Mouse (Mus musculus): ENCODE data around the gene Lrmda. TPM values are rescaled to one million over a fixed set of nuclear protein-coding genes. Genes with fewer than 3 reads are reported as not detected.

The Lrmda gene
- total RNA-seq, 2 experiments from 2014 or later = 1.7 to 3.8 TPM

GRCm38 (mm10) chr14:22413220-22413619 is 393.7 kb downstream of the Lrmda start:
- no peak for DNase-seq

- DNase-seq = no peak
Observed at GRCm38 (mm10) chr14:22417706-22418105, 398.2 kb downstream of the Lrmda start.

- DNase-seq = no peak
Observed at GRCm38 (mm10) chr14:22421668-22422067, 402.2 kb downstream of the Lrmda start.

DNA sequence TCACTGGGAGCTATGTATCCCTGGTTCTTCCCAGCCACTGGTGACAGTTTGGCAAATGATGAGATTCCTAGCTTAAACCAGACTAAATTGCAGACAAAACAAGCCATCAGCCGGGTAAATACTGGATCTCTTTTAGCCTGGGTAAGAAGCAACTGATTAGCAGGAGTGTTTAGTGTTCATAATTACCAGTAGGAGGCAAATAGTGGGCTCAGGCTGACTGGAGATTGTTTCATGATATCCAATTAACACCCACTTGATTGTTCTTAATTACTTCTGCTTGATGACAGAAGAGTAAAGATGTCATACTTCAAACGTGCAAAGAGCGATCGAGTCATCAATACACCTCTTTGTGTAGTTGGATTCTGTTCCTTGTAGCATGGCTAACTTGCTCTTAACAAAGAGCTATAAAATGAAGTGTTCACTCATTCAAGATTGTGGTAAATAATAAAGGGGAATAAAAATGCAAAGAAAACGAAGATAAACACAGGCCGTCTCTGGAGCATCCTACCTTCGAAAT is 405.6 kb downstream of the Lrmda start:
- no peak for DNase-seq

DNA sequence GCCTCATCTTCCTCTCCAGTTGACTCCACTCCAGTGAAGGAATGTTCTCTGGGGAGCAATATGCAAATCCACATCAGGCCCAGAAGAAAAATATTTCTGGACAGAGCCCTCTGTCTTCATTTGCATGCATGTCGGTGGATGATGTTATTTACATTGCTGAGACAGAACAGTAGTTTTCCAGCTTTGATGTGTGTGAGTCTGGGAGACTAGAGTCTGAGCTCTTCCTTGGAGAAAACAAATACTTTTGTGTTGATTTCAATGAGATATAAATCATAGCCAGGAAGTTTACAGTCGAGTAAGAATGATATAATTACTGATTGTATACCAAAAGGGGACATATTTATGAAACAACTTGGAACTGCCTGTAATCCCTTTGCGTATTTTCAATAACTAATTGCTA is 415.9 kb downstream of the Lrmda start:
- no peak for DNase-seq

- no peak for DNase-seq
Observed at GRCm38 (mm10) chr14:22435860-22436377, 416.4 kb downstream of the Lrmda start.

DNA sequence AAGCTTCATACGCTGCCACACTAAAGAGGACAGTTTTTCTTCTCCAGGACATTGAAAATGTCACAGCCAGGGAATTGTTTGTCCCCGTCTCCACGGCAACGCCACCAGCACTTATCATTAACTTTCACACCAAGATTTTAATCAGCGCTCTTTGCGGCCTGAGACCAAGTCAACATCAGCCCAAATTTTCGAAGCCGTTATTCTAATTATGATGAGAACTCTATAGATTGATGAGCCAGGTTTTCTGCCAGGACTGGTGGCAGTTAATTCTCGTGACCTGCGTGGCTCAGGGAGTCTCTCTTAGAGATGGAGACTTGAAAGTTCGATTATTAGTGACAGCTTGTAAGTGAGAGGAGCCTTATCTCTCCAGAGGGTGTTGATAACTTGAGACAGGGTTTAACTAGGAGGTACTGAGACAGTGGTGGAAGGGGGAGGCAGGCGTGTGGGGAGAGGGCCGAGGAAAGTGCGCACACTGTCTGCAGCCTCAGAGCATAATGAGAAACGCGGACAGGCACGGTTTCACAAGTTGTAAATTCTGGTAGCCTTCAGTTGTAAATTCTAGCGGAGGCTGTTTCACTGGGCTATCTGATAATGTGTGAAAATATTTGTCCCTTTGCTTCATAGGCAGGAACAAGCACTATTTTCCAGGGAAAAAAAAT is 421.0 kb downstream of the Lrmda start:
- no peak for DNase-seq

- no peak for DNase-seq
Observed at GRCm38 (mm10) chr14:22441859-22442447, 422.4 kb downstream of the Lrmda start.

- no peak for DNase-seq
Observed at GRCm38 (mm10) chr14:22442719-22443118, 423.2 kb downstream of the Lrmda start.

- DNase-seq = no peak
Observed at GRCm38 (mm10) chr14:22444541-22444940, 425.0 kb downstream of the Lrmda start.

DNA sequence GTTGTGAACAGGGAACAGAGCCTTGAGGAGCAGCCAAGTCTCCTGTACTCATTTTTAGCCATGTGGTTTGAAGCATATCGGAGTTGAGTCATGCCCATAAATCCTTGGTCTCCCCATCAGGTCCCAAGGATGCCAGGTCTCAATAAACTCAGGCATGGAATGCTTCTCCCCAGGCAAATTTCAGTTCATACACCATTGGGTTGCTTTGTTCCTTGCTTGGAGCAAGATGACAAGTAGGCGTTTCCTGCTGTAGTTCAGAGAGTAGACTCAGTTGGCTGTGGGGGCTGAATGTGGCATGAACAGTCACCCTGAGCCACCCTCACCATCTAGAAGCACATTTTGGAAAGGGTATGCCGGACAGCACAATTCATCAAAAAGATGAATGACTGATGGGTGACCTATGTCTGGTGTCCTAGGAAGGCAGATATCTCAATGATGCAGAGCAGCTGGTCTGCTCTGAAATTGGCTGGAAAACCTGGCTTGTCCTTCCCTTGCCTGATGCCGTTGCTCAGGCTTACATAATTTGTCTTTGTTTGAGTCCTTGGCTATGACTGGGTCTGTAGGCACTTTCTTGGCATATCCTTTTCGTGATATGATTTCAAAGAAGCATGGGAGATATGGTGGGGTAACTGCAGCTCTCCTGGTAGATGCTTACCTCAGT is 425.8 kb downstream of the Lrmda start:
- DNase-seq = no peak

GRCm38 (mm10) chr14:22445841-22446570 is 426.5 kb downstream of the Lrmda start:
- no peak for DNase-seq

DNA sequence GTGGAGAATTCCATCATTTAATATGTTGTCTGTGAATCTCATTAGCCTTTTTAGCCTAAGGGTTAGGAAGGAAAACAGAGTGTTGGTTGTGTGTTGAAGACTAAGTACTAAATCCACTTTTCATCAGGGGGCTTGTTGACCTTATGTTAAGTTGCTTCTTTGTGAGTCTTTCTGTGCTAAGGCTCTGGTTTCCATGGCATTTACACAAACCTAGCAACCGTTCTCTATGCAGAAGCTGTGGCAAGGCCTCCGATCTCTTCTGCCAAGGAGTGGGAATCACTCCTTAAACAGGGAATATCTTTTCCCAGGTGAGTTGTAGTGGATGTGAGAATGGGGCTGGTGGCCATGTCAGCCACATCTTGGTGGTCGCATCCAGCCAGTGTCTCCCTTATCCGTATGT is 432.1 kb downstream of the Lrmda start:
- no peak for DNase-seq

- no peak for DNase-seq
Observed at GRCm38 (mm10) chr14:22464314-22464713, 444.8 kb downstream of the Lrmda start.

- no peak for DNase-seq
Observed at GRCm38 (mm10) chr14:22471041-22471440, 451.5 kb downstream of the Lrmda start.

DNA sequence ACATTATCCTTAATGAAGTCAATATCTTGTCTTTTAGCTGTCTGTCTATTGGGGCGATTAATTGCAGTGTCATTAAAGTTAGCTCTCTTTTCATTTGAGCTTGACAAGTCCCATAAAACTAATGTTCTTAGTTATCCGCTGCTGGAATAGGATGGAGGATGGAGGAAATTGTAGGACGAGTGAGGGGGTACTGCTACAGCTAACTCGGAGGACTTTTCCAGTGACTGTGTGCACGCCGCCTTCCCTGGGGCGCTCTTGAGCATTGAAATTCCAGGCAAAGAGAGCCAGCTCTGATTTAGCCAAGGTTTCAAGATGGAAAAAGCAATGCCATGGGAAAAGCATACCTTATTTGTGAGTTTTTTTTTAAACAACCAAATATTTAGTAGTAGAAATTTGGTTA is 453.9 kb downstream of the Lrmda start:
- DNase-seq = no peak

DNA sequence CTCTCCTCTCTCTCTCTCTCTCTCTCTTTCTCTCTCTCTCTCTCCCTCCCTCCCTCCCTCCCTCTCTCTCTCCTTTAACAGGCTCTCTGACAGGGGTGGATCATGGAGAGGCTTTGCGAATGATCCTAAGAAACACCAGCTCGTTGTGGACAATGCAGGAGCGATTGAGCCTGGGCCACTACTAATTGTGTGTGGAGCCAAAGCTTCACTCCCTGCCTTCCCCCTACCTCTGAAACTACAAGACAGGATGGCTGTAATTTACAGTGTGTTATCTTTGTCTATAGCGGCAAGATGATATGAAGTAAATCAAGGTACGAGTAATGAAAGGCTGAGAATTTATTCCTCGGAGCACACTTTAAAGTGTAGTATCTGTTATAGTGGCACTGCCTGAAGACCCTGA is 454.5 kb downstream of the Lrmda start:
- DNase-seq = no peak

- no peak for DNase-seq
Observed at GRCm38 (mm10) chr14:22493326-22493725, 473.8 kb downstream of the Lrmda start.

DNA sequence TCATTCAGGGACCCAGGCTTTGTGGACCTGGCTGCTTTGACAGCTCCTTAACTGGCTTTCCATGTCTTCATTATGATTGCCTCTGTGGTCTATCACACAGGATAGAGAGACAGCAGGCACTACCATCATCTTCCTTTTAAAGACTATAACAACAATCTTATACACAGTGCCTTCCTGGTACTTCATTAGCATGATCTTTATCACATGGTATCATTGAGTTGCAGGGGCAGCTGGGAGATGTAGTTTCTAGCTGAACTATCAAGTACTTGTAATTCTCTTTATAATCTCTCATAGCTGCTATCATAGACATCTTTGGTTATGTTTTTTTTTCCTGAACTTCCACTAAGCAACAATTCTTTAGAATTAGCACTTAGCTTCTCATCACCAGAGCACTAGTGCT is 474.8 kb downstream of the Lrmda start:
- DNase-seq = no peak

- DNase-seq = no peak
Observed at GRCm38 (mm10) chr14:22494866-22495265, 475.4 kb downstream of the Lrmda start.

GRCm38 (mm10) chr14:22495286-22495685 is 475.8 kb downstream of the Lrmda start:
- DNase-seq = no peak

GRCm38 (mm10) chr14:22497636-22498131 is 478.2 kb downstream of the Lrmda start:
- no peak for DNase-seq
